Mouse (Mus musculus): ENCODE data around the gene Gm10663.
A peak's percentile ranks its signal among the peaks of the same experiment; 100 is the strongest.

Gm10663 gene

GRCm38 (mm10) chr8:65085680-65086079 is 10.8 kb downstream of the Gm10663 start:
- DNase-seq (ENCODE audit: low read depth, low spot score): no peak

GRCm38 (mm10) chr8:65087711-65088110 is 12.9 kb downstream of the Gm10663 start:
- DNase-seq (ENCODE audit: low read depth, low spot score): no peak

- DNase-seq (ENCODE audit: low read depth, low spot score): no peak
Measured at GRCm38 (mm10) chr8:65088120-65088519, 13.3 kb downstream of the Gm10663 start.

DNA sequence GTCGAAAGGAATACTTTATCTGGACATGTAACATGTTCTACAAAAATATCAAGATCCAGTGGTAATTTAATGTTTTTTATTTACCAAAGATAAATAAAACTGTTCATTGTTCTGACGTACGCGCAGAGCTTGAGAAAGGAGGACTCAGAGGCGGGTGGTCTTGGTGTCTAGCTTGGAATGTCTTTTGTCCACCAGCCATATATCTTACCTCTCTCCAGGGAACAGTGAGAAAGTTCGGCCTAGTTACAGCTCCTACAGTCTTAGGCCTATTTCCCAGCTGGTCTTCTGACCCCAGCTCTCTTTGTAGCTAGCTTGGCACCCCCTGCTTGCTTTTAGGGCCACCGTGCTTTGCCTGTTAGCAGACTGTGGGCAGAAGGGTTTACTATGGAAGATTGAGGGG is 14.9 kb downstream of the Gm10663 start:
- DNase-seq (ENCODE audit: low read depth, low spot score): peak; percentile 72

GRCm38 (mm10) chr8:65097760-65098415 is 23.1 kb downstream of the Gm10663 start:
- DNase-seq (ENCODE audit: low read depth, low spot score): no peak

DNA sequence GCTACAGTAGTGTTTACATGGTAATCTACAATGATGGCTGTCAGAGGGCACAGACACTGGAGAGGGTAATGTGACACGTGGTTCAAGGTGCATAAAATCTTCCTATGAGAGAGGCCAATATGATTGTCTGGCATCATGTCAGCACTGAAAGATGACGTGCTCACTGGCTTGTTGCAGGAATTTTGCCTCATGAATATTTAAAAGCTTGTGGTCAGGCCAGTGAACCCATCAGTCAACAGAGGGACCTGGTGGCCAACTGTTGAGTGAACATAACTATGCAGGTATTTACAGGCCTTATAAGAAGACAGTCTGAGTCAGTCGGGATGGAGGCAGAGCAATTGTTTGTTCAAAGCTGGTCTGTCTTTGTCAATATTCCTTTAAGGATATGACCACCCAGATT is 24.9 kb downstream of the Gm10663 start:
- DNase-seq (ENCODE audit: low read depth, low spot score): no peak

DNA sequence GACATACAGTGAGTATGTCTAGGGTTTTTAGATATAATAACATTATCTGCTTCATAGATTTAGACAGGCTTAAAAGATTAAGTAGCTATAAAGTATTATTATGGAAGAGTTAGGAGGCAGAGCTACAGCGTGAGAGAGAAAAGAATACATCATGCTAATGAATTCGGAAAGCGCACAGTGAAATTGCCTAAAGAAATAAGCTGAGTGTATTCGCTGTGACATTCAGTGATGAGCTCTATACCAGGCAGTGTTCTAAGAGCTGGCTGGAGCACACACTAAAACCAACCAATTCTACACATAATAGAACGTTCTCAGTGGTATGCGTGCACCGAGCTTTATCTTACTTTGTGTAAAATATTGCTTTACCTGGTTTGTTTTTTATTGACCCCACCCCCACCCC is 28.8 kb downstream of the Gm10663 start:
- no peak for DNase-seq (ENCODE audit: low read depth, low spot score)

DNA sequence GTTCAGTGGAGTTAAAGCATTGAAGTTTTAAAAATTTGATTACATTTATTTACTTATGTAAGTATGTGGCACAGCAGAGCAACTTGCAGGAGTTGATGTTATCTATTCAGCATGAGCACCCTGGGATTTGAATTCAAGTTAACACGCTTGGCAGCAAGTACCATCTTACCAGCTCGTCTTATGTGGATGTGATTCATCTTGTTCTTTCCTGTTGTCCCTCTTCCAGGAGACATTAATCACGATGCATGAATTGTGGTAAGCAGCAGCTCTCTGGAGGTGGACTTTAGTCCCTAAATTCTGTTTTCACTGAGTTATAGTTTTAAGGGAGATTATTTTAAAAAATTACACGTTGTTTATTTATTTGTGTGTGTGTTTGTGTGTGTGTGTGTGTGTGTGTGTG is 29.2 kb downstream of the Gm10663 start:
- no peak for DNase-seq (ENCODE audit: low read depth, low spot score)

- no peak for DNase-seq (ENCODE audit: low read depth, low spot score)
Measured at GRCm38 (mm10) chr8:65107936-65108718, 33.3 kb downstream of the Gm10663 start.

DNA sequence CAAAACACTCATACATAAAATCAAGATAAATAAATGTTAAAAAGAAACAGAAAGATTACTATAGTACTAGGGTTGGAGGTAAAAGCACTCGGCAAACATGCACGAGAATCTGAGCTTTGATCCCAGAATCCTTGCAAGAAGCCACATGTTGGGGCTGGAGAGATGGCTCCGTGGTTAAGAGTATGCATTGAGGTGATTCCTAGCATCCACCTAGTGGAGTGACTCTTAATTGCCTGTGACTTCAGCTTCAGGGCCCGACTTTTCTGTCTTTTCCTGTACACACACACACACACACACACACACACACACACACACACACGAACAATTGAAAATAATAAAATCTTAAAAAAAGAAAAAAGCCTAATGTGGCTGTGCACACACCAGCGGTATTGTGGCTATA is 34.1 kb downstream of the Gm10663 start:
- no peak for DNase-seq (ENCODE audit: low read depth, low spot score)

DNA sequence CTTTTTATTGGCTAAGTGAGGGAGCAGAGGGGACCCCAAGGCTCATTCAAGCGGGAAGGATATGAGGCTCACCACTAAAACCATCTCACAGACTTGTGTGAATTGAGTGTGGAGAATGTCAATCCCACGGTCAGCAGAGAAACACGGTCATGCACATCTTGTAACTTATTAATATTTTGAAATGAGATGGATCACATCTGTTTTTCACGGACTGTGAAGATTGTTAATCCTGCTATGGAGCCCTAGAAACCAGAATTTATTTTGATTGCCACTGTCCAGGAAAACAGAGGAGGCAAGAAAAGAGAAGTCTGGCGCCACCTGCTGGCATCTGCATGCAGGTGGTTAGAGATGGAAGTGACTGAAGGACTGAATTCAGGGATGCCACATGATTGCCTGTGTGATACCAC is 35.5 kb downstream of the Gm10663 start:
- peak; percentile 84 for DNase-seq (ENCODE audit: low read depth, low spot score)

- DNase-seq (ENCODE audit: low read depth, low spot score): no peak
Measured at GRCm38 (mm10) chr8:65112092-65112491, 37.3 kb downstream of the Gm10663 start.

DNA sequence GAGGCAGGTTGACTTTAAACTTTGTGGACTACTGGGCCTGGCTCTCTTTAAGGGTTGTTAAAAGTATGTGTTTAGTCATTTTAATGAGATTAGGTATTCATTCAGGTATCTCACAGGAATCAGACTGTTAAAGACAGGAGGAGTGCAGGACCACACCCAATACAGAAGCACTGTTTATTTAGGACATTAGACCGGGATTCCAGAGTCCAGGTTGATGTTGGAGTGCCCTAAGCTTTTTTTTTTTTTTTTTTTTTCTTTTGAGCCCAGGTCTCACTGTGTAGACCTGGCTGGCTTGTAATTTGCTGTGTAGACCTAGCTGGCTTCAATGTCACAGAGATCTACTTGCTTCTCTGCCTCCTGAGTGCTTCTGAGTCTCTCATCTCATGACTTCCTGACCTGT is 51.2 kb downstream of the Gm10663 start:
- no peak for DNase-seq (ENCODE audit: low read depth, low spot score)

- DNase-seq (ENCODE audit: low read depth, low spot score): no peak
Measured at GRCm38 (mm10) chr8:65126454-65126853, 51.6 kb downstream of the Gm10663 start.
